Mouse (Mus musculus) liver, adult 2 months (tissue): ENCODE measurements around the gene Fabp1.

Experiments used
- CTCF ChIP-seq: fragments of 200-500 bp; IDR thresholded peaks from 2 replicates; pipeline ENCODE4 v1.5.1; 2011; ENCODE audit warnings: low read depth, low read length, control low read depth
- POLR2A ChIP-seq: fragments of 200-500 bp; IDR thresholded peaks from 2 replicates; pipeline ENCODE4 v1.6.1; 2011; ENCODE audit warnings: low read length, control low read depth; ENCODE audit not compliant: insufficient read depth; ENCODE audit errors: extremely low read depth

GRCm38 (mm10) chr6:71193151-71193740 is 6.4 kb upstream of the Fabp1 start:
- TF ChIP-seq CTCF (no peak), POLR2A (no peak)
